Mouse (Mus musculus): ENCODE results near the gene Faim. TPM values are rescaled to one million over a fixed set of nuclear protein-coding genes. Genes with fewer than 3 reads are reported as not detected.
A peak's percentile ranks its signal among the peaks of the same experiment; 100 is the strongest.

Faim gene
- polyA plus RNA-seq, 1 experiment from 2014 or later, result 16.2 TPM

DNA sequence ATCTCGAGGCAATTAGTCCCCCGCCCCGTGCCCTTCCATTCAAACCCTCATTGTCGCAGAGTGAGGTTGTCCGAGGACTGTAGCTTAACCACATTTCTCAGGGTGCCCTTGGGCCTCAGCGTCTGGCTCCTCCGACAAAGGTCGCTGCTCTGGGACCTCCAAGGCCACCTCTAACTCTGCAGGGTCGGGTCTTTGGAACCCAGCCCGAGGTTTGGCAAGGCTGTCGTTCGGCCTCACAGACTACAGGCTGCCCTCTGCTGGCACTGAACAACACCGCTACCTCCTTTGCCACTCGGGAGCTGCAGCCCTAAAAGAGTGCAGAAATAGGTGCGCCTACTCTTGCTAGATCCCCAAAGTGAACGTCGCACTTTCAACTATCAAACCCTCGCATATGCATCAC lies 21.1 kb upstream of the Faim start:
- H3K4me3 ChIP-seq (ENCODE audit: low read depth, low read length), result no peak overlapping the region
- no peak overlapping the region for H3K4me2 ChIP-seq (ENCODE audit: low read depth, low read length)
- H3K9me3 ChIP-seq (ENCODE audit: low read length), result no peaks in the 10 kb centered on the region
- ATAC-seq (no peak), DNase-seq (no peak)
- H3K27me3 ChIP-seq (ENCODE audit: insufficient read depth, low read length), result peaks cover 74% of the 10 kb centered on the region
- no peak overlapping the region for H3K27ac ChIP-seq (ENCODE audit: low read depth)
- no peaks in the 10 kb centered on the region for H3K4me1 ChIP-seq (ENCODE audit: insufficient read depth)
- H3K9ac ChIP-seq (replicated peaks), result no peak overlapping the region
- H3K36me3 ChIP-seq (replicated peaks; ENCODE audit: insufficient read depth, low read length), result no peaks in the 10 kb centered on the region
- TF ChIP-seq EP300 (IDR thresholded peaks at IDR 0.05; ENCODE audit: low read depth), result no peak
- peak; percentile 54 for TF ChIP-seq CTCF (IDR thresholded peaks at IDR 0.05; ENCODE audit: low read depth)
- 2% methylated on average over 18 of the region's 18 CpGs for WGBS (ENCODE audit: insufficient replicate concordance)

DNA sequence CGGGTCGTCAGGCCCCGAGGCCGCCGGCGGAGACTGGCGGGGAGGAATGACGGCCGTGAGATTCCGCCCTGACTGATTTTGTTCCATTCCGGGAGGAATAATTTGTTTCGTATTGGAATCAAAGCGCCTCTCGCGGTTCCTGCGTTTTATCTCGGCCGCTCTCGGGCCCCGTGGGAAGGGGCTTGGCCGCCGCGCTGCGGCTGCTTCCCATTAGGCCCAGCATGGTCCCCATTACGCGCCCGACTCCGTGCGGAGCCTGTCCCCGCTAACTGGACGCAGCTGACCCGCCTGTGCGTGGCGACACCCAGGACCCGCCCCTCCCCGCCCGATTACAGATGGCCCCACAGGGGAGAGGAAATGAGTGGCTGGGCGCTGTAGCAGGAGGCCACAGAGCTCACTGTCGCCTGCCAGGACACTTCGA lies 13.1 kb upstream of the Faim start:
- ATAC-seq (no peak), DNase-seq (no peak)
- peaks cover 85% of the 10 kb centered on the region for H3K27me3 ChIP-seq (ENCODE audit: insufficient read depth, low read length)
- under 1% methylated on average over 40 of the region's 40 CpGs for WGBS (ENCODE audit: insufficient replicate concordance)
- peaks cover 4% of the 10 kb centered on the region for H3K9me3 ChIP-seq (ENCODE audit: low read length)
- TF ChIP-seq CTCF (IDR thresholded peaks at IDR 0.05; ENCODE audit: low read depth) (no peak), EP300 (IDR thresholded peaks at IDR 0.05; ENCODE audit: low read depth) (no peak)
- H3K4me1 ChIP-seq (ENCODE audit: insufficient read depth), result no peaks in the 10 kb centered on the region
- H3K4me2 ChIP-seq (ENCODE audit: low read depth, low read length), result peak overlapping the region; percentile 61
- H3K9ac ChIP-seq (replicated peaks), result no peak overlapping the region
- no peaks in the 10 kb centered on the region for H3K36me3 ChIP-seq (replicated peaks; ENCODE audit: insufficient read depth, low read length)
- peak overlapping the region; percentile 40 for H3K4me3 ChIP-seq (ENCODE audit: low read depth, low read length)
- H3K27ac ChIP-seq (ENCODE audit: low read depth), result no peak overlapping the region

DNA sequence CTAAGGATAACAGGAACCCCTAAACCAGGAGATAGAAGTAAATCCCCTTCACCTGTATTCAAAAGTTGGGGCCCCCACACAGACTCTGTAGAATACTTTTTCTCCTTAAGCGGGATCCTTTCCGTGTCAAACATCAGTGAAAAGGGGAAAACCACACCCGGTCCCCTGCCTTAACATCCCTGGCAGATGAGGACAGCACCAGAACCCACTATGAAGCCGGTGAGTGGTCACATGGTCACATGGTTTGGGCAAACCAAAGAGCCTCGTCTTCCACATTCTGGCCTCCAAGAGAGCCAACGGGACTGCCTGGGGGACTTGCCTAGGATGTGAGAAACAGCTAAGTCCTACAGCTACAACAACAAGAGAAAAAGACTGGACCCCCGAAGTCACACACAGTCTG lies 12.6 kb upstream of the Faim start:
- 9% methylated on average over 7 of the region's 7 CpGs for WGBS (ENCODE audit: insufficient replicate concordance)
- DNase-seq, result no peak
- Histone ChIP-seq H3K4me2 (ENCODE audit: low read depth, low read length) (peak overlapping the region; percentile 61; the same call in 1 of the 2 replicates), H3K27ac (ENCODE audit: low read depth) (no peak overlapping the region), H3K9me3 (ENCODE audit: low read length) (peaks cover 4% of the 10 kb centered on the region), H3K4me1 (ENCODE audit: insufficient read depth) (no peaks in the 10 kb centered on the region), H3K4me3 (ENCODE audit: low read depth, low read length) (peak overlapping the region; percentile 40; the same call in 1 of the 2 replicates), H3K9ac (replicated peaks) (no peak overlapping the region), H3K36me3 (replicated peaks; ENCODE audit: insufficient read depth, low read length) (no peaks in the 10 kb centered on the region), H3K27me3 (ENCODE audit: insufficient read depth, low read length) (peaks cover 85% of the 10 kb centered on the region)
- TF ChIP-seq EP300 (IDR thresholded peaks at IDR 0.05; ENCODE audit: low read depth), result no peak
- no peak for TF ChIP-seq CTCF (IDR thresholded peaks at IDR 0.05; ENCODE audit: low read depth)
- ATAC-seq, result no peak

DNA sequence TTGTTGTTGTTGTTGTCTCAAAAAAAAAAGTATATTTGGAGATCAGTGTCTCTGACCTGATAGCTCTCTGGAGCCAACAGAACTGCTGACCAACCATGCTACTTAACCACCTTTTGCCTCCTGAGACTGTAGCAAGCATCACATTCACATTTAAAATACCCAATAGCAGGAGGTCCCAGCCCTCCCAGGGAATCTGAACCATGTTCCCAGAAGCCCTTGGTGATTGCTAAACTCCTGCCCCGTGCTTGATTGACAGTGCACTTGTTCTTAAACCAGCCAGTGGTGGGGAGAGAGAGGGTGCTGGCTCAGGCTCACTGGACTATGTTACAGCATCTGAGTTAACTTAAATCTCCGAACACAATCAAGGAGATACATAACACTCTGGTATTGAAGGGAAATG lies 11.3 kb upstream of the Faim start:
- DNase-seq (no peak), ATAC-seq (no peak)
- no peak overlapping the region for H3K9ac ChIP-seq (replicated peaks)
- no peaks in the 10 kb centered on the region for H3K36me3 ChIP-seq (replicated peaks; ENCODE audit: insufficient read depth, low read length)
- no peak overlapping the region for H3K4me3 ChIP-seq (ENCODE audit: low read depth, low read length)
- H3K9me3 ChIP-seq (ENCODE audit: low read length), result peaks cover 4% of the 10 kb centered on the region
- no peak for TF ChIP-seq CTCF (IDR thresholded peaks at IDR 0.05; ENCODE audit: low read depth)
- no peak for TF ChIP-seq EP300 (IDR thresholded peaks at IDR 0.05; ENCODE audit: low read depth)
- no peaks in the 10 kb centered on the region; the same call in 1 of the 2 replicates for H3K4me1 ChIP-seq (ENCODE audit: insufficient read depth)
- no peak overlapping the region for H3K27ac ChIP-seq (ENCODE audit: low read depth)
- peaks cover 87% of the 10 kb centered on the region for H3K27me3 ChIP-seq (ENCODE audit: insufficient read depth, low read length)
- H3K4me2 ChIP-seq (ENCODE audit: low read depth, low read length), result no peak overlapping the region
- 31% methylated on average over 2 of the region's 2 CpGs for WGBS (ENCODE audit: insufficient replicate concordance)

DNA sequence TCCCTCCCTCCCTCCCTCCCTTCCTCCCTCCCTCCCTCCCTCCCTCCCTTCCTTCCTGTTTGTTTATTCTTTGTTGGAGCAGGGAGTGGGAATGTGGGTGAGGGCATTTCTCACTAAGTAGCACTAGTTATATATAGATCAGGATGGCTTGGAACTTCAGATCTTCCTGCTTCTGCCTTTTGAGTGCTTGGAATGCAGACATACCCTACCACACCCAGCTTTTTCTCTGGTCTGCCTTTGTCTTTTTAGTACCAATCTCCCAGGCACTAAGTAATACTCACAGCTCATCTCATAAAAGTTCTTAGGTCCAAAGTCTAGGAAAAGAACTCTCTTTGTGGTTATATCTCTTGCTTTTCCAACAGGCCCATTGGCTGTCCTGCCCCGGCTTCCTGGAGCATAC lies 10.1 kb upstream of the Faim start:
- ATAC-seq (no peak), DNase-seq (no peak)
- Histone ChIP-seq H3K4me1 (ENCODE audit: insufficient read depth) (no peaks in the 10 kb centered on the region; the same call in 1 of the 2 replicates), H3K9me3 (ENCODE audit: low read length) (no peaks in the 10 kb centered on the region), H3K4me2 (ENCODE audit: low read depth, low read length) (no peak overlapping the region), H3K36me3 (replicated peaks; ENCODE audit: insufficient read depth, low read length) (no peaks in the 10 kb centered on the region), H3K27ac (ENCODE audit: low read depth) (no peak overlapping the region), H3K4me3 (ENCODE audit: low read depth, low read length) (no peak overlapping the region), H3K9ac (replicated peaks) (no peak overlapping the region), H3K27me3 (ENCODE audit: insufficient read depth, low read length) (peaks cover 78% of the 10 kb centered on the region)
- 71% methylated on average over 1 of the region's 1 CpGs for WGBS (ENCODE audit: insufficient replicate concordance)
- no peak for TF ChIP-seq EP300 (IDR thresholded peaks at IDR 0.05; ENCODE audit: low read depth)
- TF ChIP-seq CTCF (IDR thresholded peaks at IDR 0.05; ENCODE audit: low read depth), result no peak

DNA sequence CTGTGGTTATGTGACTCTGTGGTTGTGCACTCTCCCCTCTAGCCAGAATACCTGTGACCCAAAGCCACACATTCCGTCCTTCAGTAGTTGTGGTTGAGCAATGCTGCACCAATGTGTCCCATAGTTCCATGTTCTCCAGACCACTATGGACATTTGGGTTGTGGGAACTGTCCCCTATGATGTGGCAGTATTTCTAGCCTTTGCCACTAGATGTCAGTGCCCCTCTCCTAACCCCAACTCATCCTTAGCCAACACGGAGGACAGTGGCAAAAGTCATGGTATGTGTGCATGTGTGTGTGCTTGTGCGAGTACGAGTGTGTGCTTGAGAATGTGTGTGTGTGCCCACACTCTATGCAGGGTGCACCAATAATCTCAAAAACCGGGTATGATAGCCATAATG lies 9.7 kb upstream of the Faim start:
- no peaks in the 10 kb centered on the region; the same call in 1 of the 2 replicates for H3K4me1 ChIP-seq (ENCODE audit: insufficient read depth)
- peaks cover 74% of the 10 kb centered on the region for H3K27me3 ChIP-seq (ENCODE audit: insufficient read depth, low read length)
- no peaks in the 10 kb centered on the region for H3K9me3 ChIP-seq (ENCODE audit: low read length)
- no peak overlapping the region for H3K9ac ChIP-seq (replicated peaks)
- no peak overlapping the region for H3K4me3 ChIP-seq (ENCODE audit: low read depth, low read length)
- DNase-seq (no peak), ATAC-seq (no peak)
- no peak overlapping the region for H3K4me2 ChIP-seq (ENCODE audit: low read depth, low read length)
- no peaks in the 10 kb centered on the region for H3K36me3 ChIP-seq (replicated peaks; ENCODE audit: insufficient read depth, low read length)
- H3K27ac ChIP-seq (ENCODE audit: low read depth), result no peak overlapping the region
- WGBS (ENCODE audit: insufficient replicate concordance), result 24% methylated on average over 5 of the region's 5 CpGs
- peak; percentile 61 for TF ChIP-seq CTCF (IDR thresholded peaks at IDR 0.05; ENCODE audit: low read depth)
- TF ChIP-seq EP300 (IDR thresholded peaks at IDR 0.05; ENCODE audit: low read depth), result no peak

Data from liver, postnatal 0 days (tissue).